Mouse (Mus musculus): ENCODE measurements at regions not wholly inside any gene's neighbourhood (a gene's known extent, or its start where the extent isn't known, plus 50 kb on each side); places are given as distances from the start of the nearest gene placed in this dataset.

DNA sequence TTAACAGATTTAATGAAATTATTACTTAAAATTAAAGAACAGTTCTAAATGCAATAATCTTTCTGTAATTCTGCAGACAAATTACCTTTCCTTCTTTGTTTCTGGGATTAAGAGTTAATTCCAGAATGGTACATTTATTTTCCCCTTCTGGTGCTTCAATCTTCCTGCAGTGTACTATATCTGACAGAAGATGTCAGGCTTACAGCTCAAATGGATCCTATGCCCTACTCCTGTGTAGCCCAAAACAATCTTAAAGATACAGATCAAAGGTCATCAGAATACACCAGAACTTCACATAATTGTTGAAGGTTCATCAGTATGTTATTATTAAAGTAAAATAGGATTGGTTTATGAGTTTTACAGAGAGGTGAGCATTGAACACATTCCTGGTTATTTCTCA is 3901.7 kb downstream of the 9330182O14Rik start:
- no peak for ATAC-seq (ENCODE audit: low read depth)
- H3K27me3 ChIP-seq (replicated peaks; ENCODE audit: control insufficient read depth, insufficient read depth, low read length): no peaks in the 10 kb centered on the region

DNA sequence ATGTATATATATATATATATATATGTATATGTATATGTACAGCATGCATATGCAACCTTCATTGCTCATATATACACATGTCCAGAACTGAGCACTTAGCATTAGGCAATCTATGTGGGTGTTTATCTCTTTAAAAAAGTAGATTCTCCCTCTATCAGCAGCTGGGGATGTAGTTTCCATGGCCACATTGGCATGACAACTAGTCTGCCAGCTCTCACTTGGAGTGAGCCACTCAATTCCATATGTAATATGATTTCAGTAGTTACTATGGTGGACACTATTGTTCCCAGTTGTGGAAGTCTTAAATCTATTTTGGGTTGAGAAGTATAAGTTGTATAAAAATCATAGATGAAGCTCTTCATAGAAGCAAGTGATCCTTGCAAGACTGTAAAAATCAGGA is 3903.7 kb downstream of the 9330182O14Rik start:
- DNase-seq (ENCODE audit: low spot score) (no peak), ATAC-seq (ENCODE audit: low read depth) (no peak)
- H3K36me3 ChIP-seq (ENCODE audit: control insufficient read depth, insufficient read depth, low read length): no peaks in the 10 kb centered on the region
- H3K4me2 ChIP-seq (ENCODE audit: low read depth, low read length): no peak overlapping the region
- H3K27ac ChIP-seq (replicated peaks; ENCODE audit: low read depth, low read length): no peak overlapping the region
- no peak overlapping the region for H3K4me3 ChIP-seq (ENCODE audit: low read depth, low read length)
- no peaks in the 10 kb centered on the region for H3K9me3 ChIP-seq (ENCODE audit: control insufficient read depth, low read length)
- no peaks in the 10 kb centered on the region for H3K27me3 ChIP-seq (replicated peaks; ENCODE audit: control insufficient read depth, insufficient read depth, low read length)
- H3K4me1 ChIP-seq (ENCODE audit: control insufficient read depth, insufficient read depth, low read length): no peaks in the 10 kb centered on the region
- H3K9ac ChIP-seq (ENCODE audit: low read depth, low read length): no peak overlapping the region

More for the DNA sequence above, 3901.7 kb downstream of the 9330182O14Rik start:
- Histone ChIP-seq H3K4me2 (ENCODE audit: low read depth, low read length) (no peak overlapping the region), H3K9ac (ENCODE audit: low read depth, low read length) (no peak overlapping the region), H3K4me1 (ENCODE audit: control insufficient read depth, insufficient read depth, low read length) (no peaks in the 10 kb centered on the region), H3K4me3 (ENCODE audit: low read depth, low read length) (no peak overlapping the region), H3K9me3 (ENCODE audit: control insufficient read depth, low read length) (no peaks in the 10 kb centered on the region), H3K36me3 (ENCODE audit: control insufficient read depth, insufficient read depth, low read length) (no peaks in the 10 kb centered on the region), H3K27ac (replicated peaks; ENCODE audit: low read depth, low read length) (no peak overlapping the region)
- DNase-seq (ENCODE audit: low spot score): no peak

DNA sequence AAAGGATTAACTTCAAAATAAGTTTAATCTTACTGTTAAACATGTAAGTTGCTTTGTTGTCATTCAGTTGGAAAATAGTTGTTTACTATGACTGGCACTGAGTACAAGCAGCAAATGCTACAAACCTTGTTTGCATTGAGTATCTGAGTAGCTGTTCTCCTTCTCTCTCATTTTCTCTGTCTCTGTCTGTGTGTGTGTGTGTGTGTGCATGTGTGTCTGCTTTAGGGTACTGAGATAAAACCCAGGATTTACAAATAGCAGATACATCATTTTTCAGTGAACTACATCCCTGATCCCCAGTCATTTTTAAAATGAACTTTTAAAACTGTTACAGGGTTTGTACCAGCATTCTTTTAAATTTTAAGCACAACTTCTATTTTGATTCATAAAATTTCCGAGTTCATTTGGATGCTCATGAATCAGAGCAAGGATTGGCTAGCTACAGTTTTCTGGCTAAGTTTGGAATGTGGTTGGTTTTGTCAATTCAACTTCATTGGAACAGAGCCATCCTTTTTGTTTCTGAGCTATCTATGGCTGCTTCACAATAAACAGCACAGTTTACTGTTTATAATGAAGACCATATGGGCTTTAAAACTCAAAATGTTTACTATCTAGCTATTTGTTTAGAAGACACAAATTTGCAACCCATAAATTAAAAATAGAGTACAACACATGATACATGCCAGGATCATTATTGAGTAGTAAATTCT is 3916.6 kb downstream of the 9330182O14Rik start:
- Histone ChIP-seq H3K9ac (ENCODE audit: low read depth, low read length) (no peak overlapping the region), H3K4me1 (ENCODE audit: control insufficient read depth, insufficient read depth, low read length) (no peaks in the 10 kb centered on the region), H3K27ac (replicated peaks; ENCODE audit: low read depth, low read length) (no peak overlapping the region), H3K36me3 (ENCODE audit: control insufficient read depth, insufficient read depth, low read length) (no peaks in the 10 kb centered on the region), H3K4me2 (ENCODE audit: low read depth, low read length) (no peak overlapping the region), H3K9me3 (ENCODE audit: control insufficient read depth, low read length) (no peaks in the 10 kb centered on the region), H3K4me3 (ENCODE audit: low read depth, low read length) (no peak overlapping the region), H3K27me3 (replicated peaks; ENCODE audit: control insufficient read depth, insufficient read depth, low read length) (no peaks in the 10 kb centered on the region)
- WGBS: 47% methylated on average over 1 of the region's 1 CpGs
- DNase-seq (ENCODE audit: low spot score) (peak; percentile 52), ATAC-seq (ENCODE audit: low read depth) (no peak)

DNA sequence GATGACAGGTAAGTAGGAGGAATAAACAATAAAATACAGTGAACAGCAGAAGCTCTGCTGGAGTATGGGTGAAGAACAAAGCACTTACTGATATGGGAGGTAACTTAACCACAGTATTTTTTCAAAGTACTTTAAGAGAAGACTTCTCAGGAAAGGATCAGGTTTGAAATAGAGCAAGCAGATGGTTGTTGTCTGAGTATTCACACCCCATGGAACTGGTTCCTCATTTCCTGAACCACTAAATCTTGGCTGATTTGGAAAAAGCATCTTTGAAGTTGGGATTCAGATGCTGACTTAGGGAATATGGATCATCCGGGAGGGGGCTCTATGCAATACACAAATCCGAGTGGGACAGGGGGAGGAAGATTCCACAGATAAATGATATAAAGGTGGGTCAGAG is 3930.7 kb downstream of the 9330182O14Rik start:
- H3K4me3 ChIP-seq (ENCODE audit: low read depth, low read length): no peak overlapping the region
- H3K4me1 ChIP-seq (ENCODE audit: control insufficient read depth, insufficient read depth, low read length): no peaks in the 10 kb centered on the region
- no peak overlapping the region for H3K4me2 ChIP-seq (ENCODE audit: low read depth, low read length)
- ATAC-seq (ENCODE audit: low read depth) (no peak), DNase-seq (ENCODE audit: low spot score) (no peak)
- no peaks in the 10 kb centered on the region for H3K9me3 ChIP-seq (ENCODE audit: control insufficient read depth, low read length)
- H3K27ac ChIP-seq (replicated peaks; ENCODE audit: low read depth, low read length): no peak overlapping the region
- no peak overlapping the region for H3K9ac ChIP-seq (ENCODE audit: low read depth, low read length)
- no peaks in the 10 kb centered on the region for H3K27me3 ChIP-seq (replicated peaks; ENCODE audit: control insufficient read depth, insufficient read depth, low read length)
- 83% methylated on average over 2 of the region's 2 CpGs for WGBS
- no peaks in the 10 kb centered on the region for H3K36me3 ChIP-seq (ENCODE audit: control insufficient read depth, insufficient read depth, low read length)

DNA sequence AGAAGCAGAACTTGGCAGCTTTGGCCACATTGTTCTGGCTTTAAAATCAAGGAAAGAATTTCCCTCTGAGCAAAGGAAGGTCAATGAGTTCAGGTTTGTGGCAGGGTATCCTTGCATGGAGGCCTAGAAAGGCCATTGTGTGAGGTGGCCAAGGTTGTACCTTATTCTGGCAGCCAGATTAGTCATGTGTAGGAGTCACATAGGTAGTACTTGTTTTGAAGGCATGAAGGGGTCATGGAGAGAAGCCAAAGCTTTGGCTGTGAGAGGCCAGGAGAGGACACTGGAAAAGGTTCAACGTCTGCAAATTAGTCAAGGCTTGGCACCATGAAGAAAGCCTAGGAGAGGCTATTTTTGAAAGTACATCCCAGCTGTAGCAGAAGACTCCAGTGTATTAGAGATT is 3949.5 kb downstream of the 9330182O14Rik start:
- Histone ChIP-seq H3K27me3 (replicated peaks; ENCODE audit: control insufficient read depth, insufficient read depth, low read length) (no peaks in the 10 kb centered on the region), H3K27ac (replicated peaks; ENCODE audit: low read depth, low read length) (no peak overlapping the region), H3K9ac (ENCODE audit: low read depth, low read length) (no peak overlapping the region), H3K4me3 (ENCODE audit: low read depth, low read length) (no peak overlapping the region), H3K4me1 (ENCODE audit: control insufficient read depth, insufficient read depth, low read length) (no peaks in the 10 kb centered on the region), H3K9me3 (ENCODE audit: control insufficient read depth, low read length) (no peaks in the 10 kb centered on the region), H3K36me3 (ENCODE audit: control insufficient read depth, insufficient read depth, low read length) (no peaks in the 10 kb centered on the region), H3K4me2 (ENCODE audit: low read depth, low read length) (no peak overlapping the region)
- ATAC-seq (ENCODE audit: low read depth): no peak
- 78% methylated on average over 1 of the region's 1 CpGs for WGBS
- no peak for DNase-seq (ENCODE audit: low spot score)

DNA sequence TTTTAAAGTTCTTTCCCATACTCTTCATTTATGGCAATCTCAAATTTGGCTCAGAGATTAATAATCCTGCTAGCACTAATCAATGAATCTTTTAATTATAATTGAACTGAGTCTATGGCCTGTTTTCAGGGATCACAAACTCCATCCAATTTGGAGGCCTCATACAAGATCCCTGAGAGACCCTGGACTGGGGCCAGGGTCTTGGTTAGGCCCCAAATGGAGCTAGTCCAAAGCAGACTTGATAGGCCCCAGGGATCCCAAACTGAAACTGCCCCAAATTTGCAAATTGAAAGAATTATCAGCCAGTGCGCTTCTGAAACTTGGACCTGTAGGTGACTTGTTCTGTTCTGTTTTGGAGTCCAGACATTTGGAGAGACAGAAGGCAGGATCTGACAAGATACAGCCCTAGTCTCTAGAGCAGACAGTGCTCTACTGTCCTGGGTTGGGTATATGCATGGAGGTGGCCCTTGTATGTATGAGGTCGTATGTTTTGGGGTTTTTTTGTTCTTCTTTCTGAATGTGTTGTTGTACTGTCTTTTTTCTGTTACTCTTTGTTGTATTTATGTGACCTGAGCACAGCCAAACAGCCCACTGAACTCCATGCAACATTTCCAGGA is 3978.3 kb downstream of the 9330182O14Rik start:
- Histone ChIP-seq H3K27ac (replicated peaks; ENCODE audit: low read depth, low read length) (no peak overlapping the region), H3K9me3 (ENCODE audit: control insufficient read depth, low read length) (no peaks in the 10 kb centered on the region), H3K4me3 (ENCODE audit: low read depth, low read length) (no peak overlapping the region), H3K9ac (ENCODE audit: low read depth, low read length) (no peak overlapping the region), H3K4me1 (ENCODE audit: control insufficient read depth, insufficient read depth, low read length) (no peaks in the 10 kb centered on the region), H3K4me2 (ENCODE audit: low read depth, low read length) (no peak overlapping the region), H3K27me3 (replicated peaks; ENCODE audit: control insufficient read depth, insufficient read depth, low read length) (no peaks in the 10 kb centered on the region), H3K36me3 (ENCODE audit: control insufficient read depth, insufficient read depth, low read length) (no peaks in the 10 kb centered on the region)
- DNase-seq (ENCODE audit: low spot score) (peak; percentile 17), ATAC-seq (ENCODE audit: low read depth) (no peak)
- 73% methylated on average over 2 of the region's 2 CpGs for WGBS

DNA sequence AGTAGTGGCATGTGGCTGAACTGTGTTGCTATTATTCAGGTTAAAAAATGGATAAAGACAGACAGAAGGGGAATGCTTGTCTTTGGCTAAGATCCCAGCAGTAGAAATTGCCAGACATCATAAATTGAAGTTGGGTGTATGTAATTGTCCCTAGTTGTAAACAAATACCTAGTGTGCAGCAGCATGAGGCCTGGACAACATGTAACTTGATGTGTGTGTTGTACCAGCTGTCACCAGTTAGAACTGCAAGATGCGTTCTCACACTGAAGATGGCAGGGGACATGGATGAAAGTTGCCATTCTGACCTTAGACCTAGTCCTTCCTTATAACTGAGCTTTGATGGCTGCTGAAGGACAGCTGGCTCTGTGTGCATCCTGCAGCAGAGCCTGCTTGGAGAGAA is 4000.0 kb downstream of the 9330182O14Rik start:
- no peaks in the 10 kb centered on the region for H3K9me3 ChIP-seq (ENCODE audit: control insufficient read depth, low read length)
- H3K4me3 ChIP-seq (ENCODE audit: low read depth, low read length): no peak overlapping the region
- no peaks in the 10 kb centered on the region for H3K36me3 ChIP-seq (ENCODE audit: control insufficient read depth, insufficient read depth, low read length)
- no peak overlapping the region for H3K27ac ChIP-seq (replicated peaks; ENCODE audit: low read depth, low read length)
- H3K4me2 ChIP-seq (ENCODE audit: low read depth, low read length): no peak overlapping the region
- no peak for ATAC-seq (ENCODE audit: low read depth)
- no peaks in the 10 kb centered on the region for H3K4me1 ChIP-seq (ENCODE audit: control insufficient read depth, insufficient read depth, low read length)
- DNase-seq (ENCODE audit: low spot score): no peak
- no peak overlapping the region for H3K9ac ChIP-seq (ENCODE audit: low read depth, low read length)
- 48% methylated on average over 1 of the region's 1 CpGs for WGBS
- no peaks in the 10 kb centered on the region for H3K27me3 ChIP-seq (replicated peaks; ENCODE audit: control insufficient read depth, insufficient read depth, low read length)

Data from embryonic facial prominence, embryonic 14.5 days (tissue).